Mouse (Mus musculus): ENCODE results near the gene 4930518I15Rik. TPM values are rescaled to one million over a fixed set of nuclear protein-coding genes. Genes with fewer than 3 reads are reported as not detected.
"Not testable (repeated sequence)": the region's sequence is repeated elsewhere in the genome, so short reads cannot be mapped to it uniquely, and the experiment has no call there.

The 4930518I15Rik gene
- 11.6 and 12.4 TPM in 2 replicates for polyA plus RNA-seq (2016; fragmentation: Nextera tagmentation; extraction: Ambion mirVana)

GRCm38 (mm10) chr2:156857835-156858234 lies at the start of gene 4930518I15Rik:
Gene 4930518I15Rik (minus strand): TSS chr2:156857946.
- WGBS, result 89% methylated on average over 2 of the region's 2 CpGs
- H3K27me3 ChIP-seq, result no peaks in the 10 kb centered on the region
- no peak within 1 kb of the TSS for H3K4me3 ChIP-seq
- H3K4me2 ChIP-seq (replicated peaks), result no peak within 1 kb of the TSS
- H3K9ac ChIP-seq (replicated peaks), result no peak within 1 kb of the TSS
- peaks cover 10% of the 10 kb centered on the region for H3K4me1 ChIP-seq
- peaks cover 27% of the 10 kb centered on the region for H3K36me3 ChIP-seq
- no peaks in the 10 kb centered on the region for H3K9me3 ChIP-seq
- ATAC-seq (ENCODE audit: low FRiP score, low read depth), result no peak
- no peak within 1 kb of the TSS for H3K27ac ChIP-seq (replicated peaks)

DNA sequence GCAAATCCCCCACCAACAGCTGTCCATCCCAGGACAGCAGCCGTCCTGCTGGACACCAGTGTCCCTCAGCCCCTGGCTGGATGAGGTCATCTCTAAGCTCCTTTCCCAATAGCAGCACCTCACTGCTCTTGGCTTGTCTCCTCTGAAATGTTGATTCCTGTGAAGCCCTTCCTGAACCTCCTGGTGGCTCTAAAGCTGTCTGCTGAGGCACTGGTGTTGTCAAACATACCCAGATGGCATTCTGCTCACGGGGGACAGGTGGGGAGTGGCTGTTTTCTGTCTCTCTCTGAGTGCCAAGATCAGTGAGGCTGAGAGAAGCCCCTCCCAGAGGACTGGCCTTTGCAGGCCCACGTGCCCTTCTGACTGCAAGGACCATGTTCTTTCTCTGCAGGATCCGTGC lies 48.2 kb upstream of the 4930518I15Rik start:
- not testable (repeated sequence) for H3K27ac ChIP-seq (replicated peaks); H3K36me3 ChIP-seq; ATAC-seq (ENCODE audit: low FRiP score, low read depth)

DNA sequence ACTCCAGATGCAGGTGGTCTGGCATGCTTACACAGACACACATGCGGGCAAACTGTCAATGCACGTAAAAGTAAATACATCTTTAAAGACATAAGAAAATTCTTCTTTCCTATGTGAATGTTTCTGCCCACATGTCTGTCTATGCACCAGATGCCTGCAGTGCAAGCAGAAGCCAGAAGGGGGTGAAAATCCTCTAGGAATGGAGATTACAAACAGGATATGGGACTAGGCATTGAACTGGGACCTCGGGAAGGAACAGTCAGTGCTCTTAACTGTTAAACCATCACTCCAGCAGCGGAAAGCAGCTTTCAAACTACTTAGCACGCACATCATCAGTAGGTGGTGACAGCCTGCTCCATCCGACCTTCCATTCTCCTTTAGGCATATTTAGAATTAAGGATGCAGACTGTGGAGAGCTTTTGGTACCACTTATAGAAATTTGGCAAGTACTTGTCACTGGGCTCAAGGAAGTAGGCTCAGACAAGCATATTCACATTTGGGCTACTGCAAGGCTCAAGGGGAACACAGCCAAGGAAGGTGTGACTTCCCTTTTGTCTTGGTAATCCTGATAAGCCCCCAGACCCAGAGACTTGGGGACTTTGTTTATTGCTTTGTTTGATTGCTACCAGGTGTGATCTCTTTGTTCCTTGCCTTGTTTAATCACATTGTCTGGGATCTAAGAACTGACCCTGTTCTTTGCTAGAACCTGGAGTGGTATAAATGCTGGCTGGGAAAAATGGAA lies 47.4 kb upstream of the 4930518I15Rik start:
- 28% methylated on average over 6 of the region's 6 CpGs for WGBS
- no peaks in the 10 kb centered on the region for H3K27me3 ChIP-seq
- H3K27ac ChIP-seq (replicated peaks), result no peak overlapping the region
- no peaks in the 10 kb centered on the region for H3K4me1 ChIP-seq
- H3K36me3 ChIP-seq, result no peaks in the 10 kb centered on the region
- no peak overlapping the region for H3K4me3 ChIP-seq
- ATAC-seq (ENCODE audit: low FRiP score, low read depth), result no peak
- no peaks in the 10 kb centered on the region for H3K9me3 ChIP-seq
- no peak overlapping the region for H3K9ac ChIP-seq (replicated peaks)
- no peak overlapping the region for H3K4me2 ChIP-seq (replicated peaks)

More for the DNA sequence above, 48.2 kb upstream of the 4930518I15Rik start:
- WGBS, result 36% methylated on average over 4 of the region's 4 CpGs
- not testable (repeated sequence) for H3K4me1 ChIP-seq; H3K4me3 ChIP-seq; H3K27me3 ChIP-seq; H3K4me2 ChIP-seq (replicated peaks); H3K9me3 ChIP-seq; H3K9ac ChIP-seq (replicated peaks)

DNA sequence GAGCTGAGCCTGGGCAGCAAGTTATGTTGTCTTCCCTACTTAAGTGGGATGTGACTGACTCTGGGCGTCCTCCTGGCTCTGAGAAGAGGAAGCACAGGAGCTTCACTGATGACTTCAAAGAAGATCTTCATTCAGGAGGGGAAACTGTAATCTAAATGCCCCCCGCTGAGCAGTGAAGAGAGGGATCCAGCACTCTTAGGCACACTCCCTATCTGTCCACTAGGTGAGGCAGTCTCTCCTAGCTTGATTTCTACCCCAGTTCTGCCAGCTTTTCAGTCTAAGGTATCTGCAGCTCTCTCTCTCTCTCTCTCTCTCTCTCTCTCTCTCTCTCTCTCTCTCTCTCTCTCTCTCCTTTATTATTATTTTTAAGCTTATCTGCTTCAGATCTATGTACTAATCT lies 45.6 kb upstream of the 4930518I15Rik start:
- Histone ChIP-seq H3K27ac (replicated peaks) (no peak overlapping the region), H3K9me3 (no peaks in the 10 kb centered on the region), H3K4me2 (replicated peaks) (no peak overlapping the region), H3K27me3 (no peaks in the 10 kb centered on the region), H3K4me3 (no peak overlapping the region), H3K9ac (replicated peaks) (no peak overlapping the region), H3K4me1 (no peaks in the 10 kb centered on the region), H3K36me3 (no peaks in the 10 kb centered on the region)
- 44% methylated on average over 2 of the region's 2 CpGs for WGBS
- no peak for ATAC-seq (ENCODE audit: low FRiP score, low read depth)

GRCm38 (mm10) chr2:156902411-156902810 lies 44.7 kb upstream of the 4930518I15Rik start:
- not testable (repeated sequence) for H3K9ac ChIP-seq (replicated peaks); H3K27me3 ChIP-seq; H3K9me3 ChIP-seq; H3K4me3 ChIP-seq; H3K4me1 ChIP-seq; H3K27ac ChIP-seq (replicated peaks); H3K36me3 ChIP-seq; ATAC-seq (ENCODE audit: low FRiP score, low read depth); H3K4me2 ChIP-seq (replicated peaks)
- WGBS, result 79% methylated on average over 4 of the region's 4 CpGs

DNA sequence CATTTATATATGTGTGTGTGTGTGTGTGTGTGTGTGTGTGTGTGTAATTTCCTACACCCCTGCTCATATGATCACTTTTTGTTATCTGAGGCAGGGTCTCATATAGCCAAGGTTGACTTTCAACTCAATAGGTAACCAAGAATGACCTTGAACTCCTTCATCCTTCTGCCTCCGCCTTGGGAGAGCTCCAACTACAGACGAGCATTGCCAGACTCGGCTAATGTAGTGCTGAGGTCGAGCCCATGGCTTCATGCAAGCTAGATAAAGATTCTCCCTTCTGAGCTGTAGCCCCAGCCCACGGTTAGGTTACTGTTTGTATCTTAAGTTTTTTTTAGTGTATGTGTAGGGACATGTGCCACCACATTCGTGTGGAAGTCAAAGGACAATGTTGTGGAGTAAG lies 44.1 kb upstream of the 4930518I15Rik start:
- 81% methylated on average over 6 of the region's 6 CpGs for WGBS
- H3K27ac ChIP-seq (replicated peaks), result no peak overlapping the region
- no peak for ATAC-seq (ENCODE audit: low FRiP score, low read depth)
- H3K9ac ChIP-seq (replicated peaks), result no peak overlapping the region
- H3K36me3 ChIP-seq, result no peaks in the 10 kb centered on the region
- H3K27me3 ChIP-seq, result no peaks in the 10 kb centered on the region
- H3K9me3 ChIP-seq, result no peaks in the 10 kb centered on the region
- no peak overlapping the region for H3K4me2 ChIP-seq (replicated peaks)
- H3K4me3 ChIP-seq, result no peak overlapping the region
- no peaks in the 10 kb centered on the region for H3K4me1 ChIP-seq

DNA sequence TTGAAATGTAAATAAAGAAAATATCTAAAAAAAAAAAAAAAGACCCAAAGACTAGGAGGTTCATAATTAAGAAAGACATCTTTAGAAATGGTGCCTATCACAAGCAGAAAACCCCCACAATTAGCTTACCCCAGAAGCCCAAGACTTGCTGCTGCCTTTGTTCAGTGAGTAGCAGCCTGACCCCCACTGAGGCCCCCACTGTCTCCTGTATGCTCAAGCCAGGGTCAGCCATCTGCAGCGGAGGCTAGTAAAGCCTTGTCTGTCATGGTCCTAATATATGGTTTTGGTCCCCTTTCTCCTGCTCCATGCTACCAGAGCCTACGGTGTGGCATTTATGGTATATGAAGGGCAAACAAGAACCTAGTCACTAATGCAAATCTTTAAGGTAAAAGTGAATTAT lies 43.6 kb upstream of the 4930518I15Rik start:
- Histone ChIP-seq H3K9ac (replicated peaks) (no peak overlapping the region), H3K9me3 (no peaks in the 10 kb centered on the region), H3K4me1 (no peaks in the 10 kb centered on the region), H3K36me3 (no peaks in the 10 kb centered on the region), H3K27me3 (no peaks in the 10 kb centered on the region), H3K4me2 (replicated peaks) (no peak overlapping the region), H3K4me3 (no peak overlapping the region), H3K27ac (replicated peaks) (no peak overlapping the region)
- WGBS, result 70% methylated on average over 2 of the region's 2 CpGs
- no peak for ATAC-seq (ENCODE audit: low FRiP score, low read depth)

DNA sequence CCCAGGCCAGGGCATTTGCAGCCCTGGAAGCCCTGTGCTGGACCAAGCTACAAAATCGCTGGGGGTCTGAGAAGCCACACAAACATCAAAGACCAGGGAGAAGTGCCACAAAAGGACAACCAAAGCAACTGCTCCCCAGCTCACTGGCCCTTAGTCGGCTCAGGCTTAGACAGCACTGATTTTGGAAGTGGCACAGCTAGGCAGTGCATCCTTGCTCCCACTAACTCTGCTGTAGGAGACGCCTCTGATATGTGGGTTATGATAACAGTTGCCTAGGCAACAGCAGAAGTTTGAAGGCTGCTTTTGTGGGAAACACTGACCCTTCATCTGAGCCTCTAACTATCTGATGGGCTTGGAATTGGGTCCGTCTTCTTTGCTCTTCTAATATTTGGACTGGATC lies 41.4 kb upstream of the 4930518I15Rik start:
- no peak for ATAC-seq (ENCODE audit: low FRiP score, low read depth)
- 77% methylated on average over 4 of the region's 4 CpGs for WGBS
- Histone ChIP-seq H3K4me2 (replicated peaks) (no peak overlapping the region), H3K4me1 (no peaks in the 10 kb centered on the region), H3K4me3 (no peak overlapping the region), H3K36me3 (no peaks in the 10 kb centered on the region), H3K27ac (replicated peaks) (no peak overlapping the region), H3K9me3 (no peaks in the 10 kb centered on the region), H3K9ac (replicated peaks) (no peak overlapping the region), H3K27me3 (no peaks in the 10 kb centered on the region)

DNA sequence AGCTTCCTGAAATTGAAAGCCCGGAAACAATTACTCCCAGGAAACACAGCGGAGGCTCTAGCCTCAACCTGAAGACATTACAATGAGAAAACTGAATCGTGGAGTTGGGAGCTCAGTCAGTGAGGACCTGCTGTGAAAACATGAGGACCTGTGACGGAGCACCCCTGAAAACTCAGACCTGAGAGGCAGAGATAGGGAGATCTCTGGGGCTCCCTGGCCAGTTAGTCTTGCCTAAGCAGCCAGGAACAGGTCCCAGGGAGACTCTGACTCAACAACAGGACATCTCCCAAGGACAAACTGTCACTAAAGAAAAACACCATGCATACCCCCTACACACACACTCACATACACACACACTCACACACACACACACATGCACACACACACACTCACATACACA lies 40.6 kb upstream of the 4930518I15Rik start:
- H3K4me1 ChIP-seq, result no peaks in the 10 kb centered on the region
- WGBS, result 75% methylated on average over 4 of the region's 4 CpGs
- no peak overlapping the region for H3K4me3 ChIP-seq
- H3K36me3 ChIP-seq, result no peaks in the 10 kb centered on the region
- no peaks in the 10 kb centered on the region for H3K27me3 ChIP-seq
- H3K9ac ChIP-seq (replicated peaks), result no peak overlapping the region
- no peak overlapping the region for H3K4me2 ChIP-seq (replicated peaks)
- no peak for ATAC-seq (ENCODE audit: low FRiP score, low read depth)
- H3K27ac ChIP-seq (replicated peaks), result no peak overlapping the region
- H3K9me3 ChIP-seq, result no peaks in the 10 kb centered on the region

DNA sequence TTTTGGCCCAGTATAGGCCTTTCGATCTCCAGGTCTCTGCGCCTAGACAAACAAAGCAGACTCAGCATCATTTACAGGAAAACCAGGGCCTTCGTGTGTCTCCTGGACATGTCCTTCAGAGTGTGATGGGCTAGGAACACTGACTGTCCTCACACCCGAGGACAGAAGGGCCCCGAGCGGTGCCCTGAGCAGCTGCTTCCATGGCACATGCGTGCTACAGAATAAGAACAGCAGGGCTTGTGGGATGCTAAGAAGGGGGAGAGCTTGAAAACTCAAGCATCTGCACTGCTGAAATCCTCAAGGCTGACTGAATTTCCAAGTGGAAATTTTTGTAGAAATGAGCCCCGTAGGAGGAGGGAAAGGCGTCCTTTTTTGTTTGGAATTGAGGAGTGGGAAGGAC lies 39.3 kb upstream of the 4930518I15Rik start:
- H3K4me1 ChIP-seq, result peaks cover 5% of the 10 kb centered on the region; the same call in 1 of the 2 replicates
- H3K27me3 ChIP-seq, result no peaks in the 10 kb centered on the region
- H3K9ac ChIP-seq (replicated peaks), result no peak overlapping the region
- H3K36me3 ChIP-seq, result no peaks in the 10 kb centered on the region
- H3K27ac ChIP-seq (replicated peaks), result no peak overlapping the region
- H3K4me3 ChIP-seq, result no peak overlapping the region
- H3K4me2 ChIP-seq (replicated peaks), result no peak overlapping the region
- no peak for ATAC-seq (ENCODE audit: low FRiP score, low read depth)
- no peaks in the 10 kb centered on the region for H3K9me3 ChIP-seq
- 89% methylated on average over 9 of the region's 9 CpGs for WGBS

- Histone ChIP-seq H3K9ac (replicated peaks) (no peak overlapping the region), H3K27ac (replicated peaks) (no peak overlapping the region), H3K9me3 (no peaks in the 10 kb centered on the region), H3K4me3 (no peak overlapping the region), H3K4me1 (peaks cover 8% of the 10 kb centered on the region; the same call in 1 of the 2 replicates), H3K4me2 (replicated peaks) (no peak overlapping the region), H3K36me3 (no peaks in the 10 kb centered on the region), H3K27me3 (no peaks in the 10 kb centered on the region)
- no peak for ATAC-seq (ENCODE audit: low FRiP score, low read depth)
- 83% methylated on average over 9 of the region's 9 CpGs for WGBS
Measured at GRCm38 (mm10) chr2:156896384-156896914, 38.7 kb upstream of the 4930518I15Rik start.

- Histone ChIP-seq H3K9me3 (no peaks in the 10 kb centered on the region), H3K4me1 (peaks cover 8% of the 10 kb centered on the region; the same call in 1 of the 2 replicates), H3K9ac (replicated peaks) (no peak overlapping the region), H3K27ac (replicated peaks) (no peak overlapping the region), H3K4me3 (no peak overlapping the region), H3K27me3 (no peaks in the 10 kb centered on the region), H3K4me2 (replicated peaks) (no peak overlapping the region), H3K36me3 (no peaks in the 10 kb centered on the region)
- 86% methylated on average over 15 of the region's 15 CpGs for WGBS
- ATAC-seq (ENCODE audit: low FRiP score, low read depth), result no peak
Measured at GRCm38 (mm10) chr2:156894496-156895265, 36.9 kb upstream of the 4930518I15Rik start.
